Mouse (Mus musculus): Measurements from ENCODE around the gene Zic1.

GRCm38 (mm10) chr9:91386502-91386890 is 20.9 kb upstream of the Zic1 start:
- TF ChIP-seq CTCF (IDR thresholded peaks at IDR 0.05; ENCODE audit: extremely low read depth, insufficient read length, insufficient replicate concordance, low read depth, low read length) (no peak), POLR2A (IDR thresholded peaks at IDR 0.05; ENCODE audit: low read depth, low read length) (no peak)
